Mouse (Mus musculus) MEL (cell line): ENCODE measurements around the gene Zbtb20.

Experiments used
- CHD1 ChIP-seq: IDR thresholded peaks from 2 replicates; pipeline ENCODE4 v1.6.1; 2012; ENCODE audit warnings: low read depth, mild to moderate bottlenecking, inconsistent platforms, low read length, improper control_type of control experiment
- CHD2 ChIP-seq: IDR thresholded peaks from 2 replicates; pipeline ENCODE4 v1.6.1; 2011; ENCODE audit warnings: low read length, improper control_type of control experiment
- CTCF ChIP-seq, 3 experiments: IDR thresholded peaks in 2 of 3; conservative IDR thresholded peaks in 1 of 3; 2 replicates each; pipeline ENCODE4 v1.5.1; 2011 to 2012; ENCODE audit warnings: low read length in 3 of 3, low read depth in 2 of 3, mild to moderate bottlenecking in 2 of 3, improper control_type of control experiment in 1 of 3, inconsistent platforms in 1 of 3, mixed read lengths in 1 of 3, moderate library complexity in 1 of 3; ENCODE audit not compliant: control insufficient read depth in 1 of 3, insufficient read depth in 1 of 3, poor library complexity in 1 of 3, severe bottlenecking in 1 of 3
- EP300 ChIP-seq, 2 experiments: IDR thresholded peaks; 2 replicates each; pipeline ENCODE4 v1.6.1; 2011; ENCODE audit warnings: improper control_type of control experiment in 2 of 2, low read length in 2 of 2, low read depth in 1 of 2, mild to moderate bottlenecking in 1 of 2
- ETS1 ChIP-seq: IDR thresholded peaks from 2 replicates; pipeline ENCODE4 v1.6.1; 2012; ENCODE audit warnings: low read depth, mild to moderate bottlenecking, inconsistent platforms, low read length, improper control_type of control experiment, moderate library complexity
- GABPA ChIP-seq: IDR thresholded peaks from 2 replicates; pipeline ENCODE4 v1.6.1; 2012; ENCODE audit warnings: low read depth, mild to moderate bottlenecking, inconsistent platforms, low read length, improper control_type of control experiment, moderate library complexity
- GATA1 ChIP-seq: IDR thresholded peaks from 2 replicates; pipeline ENCODE4 v1.6.1; 2011; ENCODE audit warnings: low read depth, low read length, improper control_type of control experiment
- HCFC1 ChIP-seq: IDR thresholded peaks from 2 replicates; pipeline ENCODE4 v1.6.1; 2012; ENCODE audit warnings: low read depth, mild to moderate bottlenecking, inconsistent platforms, low read length, improper control_type of control experiment, moderate library complexity
- JUND ChIP-seq: IDR thresholded peaks from 2 replicates; pipeline ENCODE4 v1.6.1; 2011; ENCODE audit warnings: low read depth, mild to moderate bottlenecking, improper control_type of control experiment, low read length
- NRF1 ChIP-seq: IDR thresholded peaks from 2 replicates; pipeline ENCODE4 v1.6.1; 2014; ENCODE audit warnings: low read depth, mild to moderate bottlenecking, inconsistent platforms, low read length, improper control_type of control experiment, moderate library complexity; ENCODE audit not compliant: poor library complexity, insufficient read depth, severe bottlenecking
- POLR2AphosphoS5 ChIP-seq: IDR thresholded peaks from 2 replicates; pipeline ENCODE4 v1.6.1; 2012; ENCODE audit warnings: low read depth, borderline replicate concordance, mild to moderate bottlenecking, inconsistent platforms, low read length, moderate library complexity, mixed read lengths
- TCF12 ChIP-seq: IDR thresholded peaks from 2 replicates; pipeline ENCODE4 v1.6.1; 2014; ENCODE audit warnings: low read depth, mild to moderate bottlenecking, inconsistent platforms, low read length, improper control_type of control experiment, moderate library complexity

- no peak for TF ChIP-seq POLR2AphosphoS5
- no peak for TF ChIP-seq GATA1
- TF ChIP-seq NRF1 = no peak
- TF ChIP-seq CTCF (IDR thresholded peaks at IDR 0.05 in 2 of 3, conservative IDR thresholded peaks at IDR 0.05 in 1 of 3; ENCODE audit: control insufficient read depth in 1 of 3, insufficient read depth in 1 of 3, low read depth in 2 of 3, low read length in 3 of 3, poor library complexity in 1 of 3, severe bottlenecking in 1 of 3) = no peak
- no peak for TF ChIP-seq JUND
- TF ChIP-seq CHD2 = no peak
- TF ChIP-seq ETS1 = no peak
- no peak for TF ChIP-seq HCFC1
- no peak for TF ChIP-seq GABPA
- TF ChIP-seq EP300 (IDR thresholded peaks at IDR 0.05; ENCODE audit: low read depth in 1 of 2, low read length in 2 of 2) = no peak
- no peak for TF ChIP-seq CHD1
- no peak for TF ChIP-seq TCF12
These were observed 613.7 kb downstream of the Zbtb20 start for GRCm38 (mm10) chr16:43489362-43489761.
